Mouse (Mus musculus) heart, postnatal 0 days (tissue): ENCODE measurements at regions not wholly inside any gene's neighbourhood (a gene's known extent, or its start where the extent isn't known, plus 50 kb on each side); places are given as distances from the start of the nearest gene placed in this dataset.

Experiments
- ATAC-seq: fragments of 200-750 bp; cut with Nextera tagmentation; 2 replicates; pipeline ENCODE4 v1.8.0; 2017; ENCODE audit warnings: low read depth, moderate number of reproducible peaks, moderate library complexity; ENCODE audit not compliant: insufficient read depth
- DNase-seq: peaks from one replicate; pipeline ENCODE4 v3.0.0-alpha.2; 2016; ENCODE audit warnings: low spot score
- H3K27ac ChIP-seq: fragments of 300-500 bp; sonication (generic); 2 replicates; pipeline ENCODE4 v1.5.1; 2014; ENCODE audit warnings: low read depth, mild to moderate bottlenecking
- H3K27me3 ChIP-seq: fragments of 300-500 bp; sonication (generic); 2 replicates; pipeline ENCODE4 v1.6.1; 2014; ENCODE audit warnings: low read length, mixed read lengths; ENCODE audit not compliant: control insufficient read depth, insufficient read depth
- H3K36me3 ChIP-seq: fragments of 300-500 bp; sonication (generic); replicated peaks from 2 replicates; pipeline ENCODE4 v1.6.1; 2014; ENCODE audit warnings: low read length, mixed read lengths; ENCODE audit not compliant: control insufficient read depth, insufficient read depth
- H3K4me1 ChIP-seq: fragments of 300-500 bp; sonication (generic); 2 replicates; pipeline ENCODE4 v1.6.1; 2014; ENCODE audit warnings: antibody characterized with exemption; ENCODE audit not compliant: control insufficient read depth, insufficient read depth
- H3K4me2 ChIP-seq: fragments of 300-500 bp; sonication (generic); 2 replicates; pipeline ENCODE4 v1.6.1; 2014; ENCODE audit warnings: low read depth, mild to moderate bottlenecking, low read length, moderate library complexity
- H3K4me3 ChIP-seq: fragments of 300-500 bp; sonication (generic); 2 replicates; pipeline ENCODE4 v1.5.1; 2014; ENCODE audit warnings: low read depth, low read length
- H3K9ac ChIP-seq: fragments of 300-500 bp; sonication (generic); replicated peaks from 2 replicates; pipeline ENCODE4 v1.6.1; 2014; ENCODE audit warnings: low read depth, low read length, mixed read lengths
- H3K9me3 ChIP-seq: fragments of 300-500 bp; sonication (generic); replicated peaks from 2 replicates; pipeline ENCODE4 v1.6.1; 2016; ENCODE audit warnings: low read length; ENCODE audit not compliant: control insufficient read depth
- CTCF ChIP-seq: IDR thresholded peaks from 2 replicates; pipeline ENCODE4 v1.5.1; 2016; ENCODE audit warnings: antibody characterized with exemption, control low read depth, low read depth
- EP300 ChIP-seq: IDR thresholded peaks from 2 replicates; pipeline ENCODE4 v1.6.1; 2016; ENCODE audit warnings: antibody characterized with exemption, low read depth
- WGBS: fragments of 180-500 bp; shearing (Covaris S2); extraction: QIAGEN DNeasy Blood & Tissue Kit; methylation state at CpG from one replicate; pipeline ENCODE4 v1.1.7; 2014; 5-methylcytosine and 5-hydroxymethylcytosine counted together

DNA sequence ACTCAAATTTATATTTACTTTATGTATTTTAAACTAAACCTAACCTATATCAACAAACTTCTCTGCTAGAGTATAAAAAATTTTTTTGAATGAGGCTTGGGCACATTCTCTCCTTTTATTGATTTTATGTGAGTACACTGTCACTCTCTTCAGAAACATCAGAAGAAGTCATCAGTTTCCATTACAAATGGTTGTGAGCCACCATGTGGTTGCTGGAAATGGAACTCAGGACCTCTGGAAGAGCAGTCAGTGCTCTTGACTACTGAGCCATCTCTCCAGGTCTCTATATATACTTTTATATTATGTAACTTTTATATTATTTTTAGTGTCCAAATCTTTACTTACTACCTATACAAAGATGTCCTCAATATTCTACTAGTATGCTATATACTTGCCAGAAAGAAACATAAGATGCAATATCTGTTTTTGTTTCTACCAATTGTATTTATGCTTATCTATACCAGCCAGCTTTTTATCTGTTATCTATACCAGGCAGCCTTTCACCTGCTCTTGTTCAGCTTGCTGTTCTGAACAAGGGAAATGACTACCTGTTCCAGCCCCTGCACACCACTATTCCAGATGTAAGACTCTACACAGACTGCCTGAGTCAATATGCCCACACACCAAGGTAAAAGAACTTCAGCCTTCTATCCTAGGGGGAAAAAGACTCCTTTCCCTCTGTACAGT, 891.5 kb downstream of the Stpg2 start:
- no peak for ATAC-seq

DNA sequence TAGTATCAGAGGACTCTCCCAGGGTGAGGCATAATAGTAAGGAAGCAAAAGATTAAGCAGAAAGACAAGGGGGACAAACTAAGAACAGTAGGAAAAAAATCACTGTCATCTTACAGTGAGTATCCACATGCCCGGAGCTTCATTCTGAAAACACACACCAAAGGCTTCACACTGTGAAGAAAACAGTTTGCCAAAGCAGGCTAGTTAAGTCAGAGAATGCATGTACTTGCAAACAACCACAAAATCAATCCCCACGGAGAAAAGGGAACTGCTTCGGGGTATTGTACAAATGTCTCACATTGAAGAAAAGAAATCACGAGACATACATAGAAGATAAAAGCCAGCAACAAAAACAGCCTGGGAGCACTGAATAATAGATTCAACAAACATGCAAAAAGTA, 903.9 kb downstream of the Stpg2 start:
- Histone ChIP-seq H3K4me3 (no peak overlapping the region), H3K9ac (no peak overlapping the region), H3K36me3 (no peaks in the 10 kb centered on the region), H3K9me3 (no peaks in the 10 kb centered on the region), H3K27ac (no peak overlapping the region), H3K27me3 (no peaks in the 10 kb centered on the region), H3K4me1 (no peaks in the 10 kb centered on the region), H3K4me2 (no peak overlapping the region)
- 60% methylated on average over 4 of the region's 4 CpGs for WGBS
- ATAC-seq (no peak), DNase-seq (no peak)
- no peak for TF ChIP-seq EP300
- TF ChIP-seq CTCF: no peak

More for the DNA sequence above, 891.5 kb downstream of the Stpg2 start:
- Histone ChIP-seq H3K9ac (no peak overlapping the region), H3K27me3 (no peaks in the 10 kb centered on the region), H3K27ac (no peak overlapping the region), H3K9me3 (no peaks in the 10 kb centered on the region), H3K4me3 (no peak overlapping the region), H3K4me1 (no peaks in the 10 kb centered on the region), H3K36me3 (no peaks in the 10 kb centered on the region), H3K4me2 (no peak overlapping the region)
- DNase-seq: no peak
- TF ChIP-seq EP300 (no peak), CTCF (no peak)

DNA sequence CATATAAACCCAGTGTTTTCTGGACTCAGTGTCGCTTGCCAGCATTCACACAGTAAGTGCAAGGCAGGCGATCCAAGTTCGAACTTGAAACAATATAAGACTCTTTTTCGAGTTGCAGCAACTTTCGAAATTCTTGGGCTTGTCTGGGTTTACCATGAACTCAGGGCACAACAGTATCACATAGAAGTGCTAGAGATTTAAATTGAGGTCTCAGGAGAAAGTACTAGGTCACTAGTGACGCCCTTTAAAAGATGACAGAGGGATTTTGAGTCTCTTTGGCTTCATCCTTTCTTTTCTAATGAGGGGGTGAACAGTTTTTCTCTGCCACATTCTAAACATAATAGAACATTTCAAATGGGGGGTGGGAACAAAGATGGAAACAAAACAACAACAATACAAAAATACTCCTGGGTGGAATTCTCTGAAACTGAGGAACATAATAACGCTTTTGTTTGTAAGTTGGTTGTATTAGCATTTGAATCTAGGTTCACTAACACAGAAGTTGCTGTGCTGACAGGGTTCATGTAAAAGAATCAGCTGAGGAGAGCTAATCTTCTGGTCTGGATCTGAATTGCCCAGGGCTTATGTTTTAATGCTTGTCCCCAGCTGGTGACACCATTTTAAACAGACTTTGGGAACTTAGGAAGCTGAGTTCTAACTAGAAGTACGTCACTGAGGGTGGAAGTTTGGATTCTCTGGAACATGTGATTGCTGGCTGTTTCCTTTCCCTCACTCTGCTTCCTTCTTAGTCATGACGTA, 906.1 kb downstream of the Stpg2 start:
- H3K4me2 ChIP-seq: no peak overlapping the region
- DNase-seq: no peak
- no peaks in the 10 kb centered on the region for H3K36me3 ChIP-seq
- TF ChIP-seq EP300 (no peak), CTCF (no peak)
- 73% methylated on average over 9 of the region's 9 CpGs for WGBS
- H3K9ac ChIP-seq: no peak overlapping the region
- H3K9me3 ChIP-seq: no peaks in the 10 kb centered on the region
- H3K4me3 ChIP-seq: no peak overlapping the region
- no peaks in the 10 kb centered on the region for H3K27me3 ChIP-seq
- no peak for ATAC-seq
- H3K4me1 ChIP-seq: no peaks in the 10 kb centered on the region
- H3K27ac ChIP-seq: no peak overlapping the region

DNA sequence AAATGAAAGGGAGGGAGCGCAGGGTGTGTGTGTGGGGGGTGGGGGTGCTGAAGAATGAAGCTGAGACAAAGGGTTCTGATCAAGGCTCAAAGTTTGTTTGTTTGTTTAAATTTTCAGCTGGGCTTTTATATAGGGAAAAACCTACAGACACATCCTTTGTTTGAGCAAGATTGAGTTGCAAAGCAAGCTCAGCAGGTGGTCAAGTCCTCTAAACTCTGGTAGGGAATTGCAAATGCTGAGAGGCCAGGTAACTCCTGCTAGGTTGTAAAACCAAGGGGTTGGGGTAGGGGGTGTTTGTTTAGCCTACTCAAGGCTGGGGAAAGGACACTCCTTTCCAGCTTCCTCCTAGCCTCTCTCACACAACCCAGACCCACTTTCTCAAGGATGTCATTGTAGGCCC, 909.6 kb downstream of the Stpg2 start:
- no peaks in the 10 kb centered on the region for H3K27me3 ChIP-seq
- H3K4me1 ChIP-seq: no peaks in the 10 kb centered on the region
- no peak for ATAC-seq
- H3K4me2 ChIP-seq: no peak overlapping the region
- no peaks in the 10 kb centered on the region for H3K9me3 ChIP-seq
- DNase-seq: no peak
- no peak overlapping the region for H3K27ac ChIP-seq
- no peaks in the 10 kb centered on the region for H3K36me3 ChIP-seq
- no peak overlapping the region for H3K4me3 ChIP-seq
- WGBS: 74% methylated on average over 1 of the region's 1 CpGs
- no peak for TF ChIP-seq EP300
- TF ChIP-seq CTCF: no peak
- H3K9ac ChIP-seq: no peak overlapping the region

DNA sequence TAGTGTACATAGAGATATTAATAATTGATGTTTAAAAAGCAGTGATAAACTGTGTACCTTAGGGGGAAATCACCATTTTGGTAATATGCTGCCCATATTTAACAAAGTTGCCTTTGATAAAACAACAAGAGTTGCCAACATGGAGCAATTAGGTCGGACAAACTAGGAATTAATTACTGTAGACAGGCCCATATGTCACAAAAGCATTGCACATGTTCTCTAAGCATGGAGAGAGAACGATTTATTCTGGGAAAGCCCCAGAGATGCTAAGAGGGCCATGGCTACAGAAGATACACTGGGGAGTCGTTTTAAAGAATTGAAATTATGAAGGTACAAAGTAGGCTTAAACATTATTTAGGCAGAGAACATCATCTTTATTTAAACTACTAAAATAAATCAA, 921.8 kb downstream of the Stpg2 start:
- 55% methylated on average over 3 of the region's 3 CpGs for WGBS
- TF ChIP-seq EP300: no peak
- no peak for TF ChIP-seq CTCF
- Histone ChIP-seq H3K4me2 (no peak overlapping the region), H3K4me1 (no peaks in the 10 kb centered on the region), H3K4me3 (no peak overlapping the region), H3K9ac (no peak overlapping the region), H3K36me3 (no peaks in the 10 kb centered on the region), H3K27ac (no peak overlapping the region), H3K9me3 (no peaks in the 10 kb centered on the region), H3K27me3 (no peaks in the 10 kb centered on the region)
- DNase-seq (no peak), ATAC-seq (no peak)
